Mouse (Mus musculus) megakaryocyte-erythroid progenitor cell, adult 5-6 weeks (primary cell): ENCODE results near the gene Shisa4. TPM values are rescaled to one million over a fixed set of nuclear protein-coding genes. Genes with fewer than 3 reads are reported as not detected.

Experiments used
- total RNA-seq, 2 experiments: library from RNA; stranded (forward) in 1 of 2; stranded (reverse) in 1 of 2; fragments of 200-1000, 215-1000 nt in 1 of 2; fragments of >200 nt in 1 of 2; fragmentation: Nextera tagmentation in 1 of 2; gene quantifications; 2 replicates each; pipeline ENCODE4 v1.2.3; 2014 to 2017

The Shisa4 gene
- total RNA-seq, 2 experiments from 2014 or later, result not detected

Other genes with a start within 250 kb of the Shisa4 start
- 108 and 110 TPM in 2 replicates for gene Ptpn7, start 242.5 kb downstream of the Shisa4 start, total RNA-seq (2014; fragmentation: Nextera tagmentation)
- gene Ptpn7, start 242.5 kb downstream of the Shisa4 start, total RNA-seq (2017), result 68.5 and 93.7 TPM in 2 replicates
- gene Arl8a, start 228.4 kb downstream of the Shisa4 start, total RNA-seq (2014; fragmentation: Nextera tagmentation), result 23.8 and 38.4 TPM in 2 replicates
- 7.9 and 14.8 TPM in 2 replicates for gene Arl8a, start 228.4 kb downstream of the Shisa4 start, total RNA-seq (2017)
- gene Gpr37l1, start 207.6 kb downstream of the Shisa4 start, total RNA-seq (2014; fragmentation: Nextera tagmentation), result not detected in 2 replicates
- not detected in 2 replicates for gene Gpr37l1, start 207.6 kb downstream of the Shisa4 start, total RNA-seq (2017)
- gene Elf3, start 116.7 kb downstream of the Shisa4 start, total RNA-seq (2014; fragmentation: Nextera tagmentation), result not detected in 2 replicates
- gene Elf3, start 116.7 kb downstream of the Shisa4 start, total RNA-seq (2017), result not detected in 2 replicates
- 29.7 and 53.8 TPM in 2 replicates for gene Rnpep, start 91.2 kb downstream of the Shisa4 start, total RNA-seq (2014; fragmentation: Nextera tagmentation)
- 19.1 and 22.6 TPM in 2 replicates for gene Rnpep, start 91.2 kb downstream of the Shisa4 start, total RNA-seq (2017)
- 98.7 and 119 TPM in 2 replicates for gene Timm17a, start 61.5 kb downstream of the Shisa4 start, total RNA-seq (2014; fragmentation: Nextera tagmentation)
- gene Timm17a, start 61.5 kb downstream of the Shisa4 start, total RNA-seq (2017), result 34.5 and 46.8 TPM in 2 replicates
- not detected in 2 replicates for gene Lmod1, start 50.4 kb downstream of the Shisa4 start, total RNA-seq (2014; fragmentation: Nextera tagmentation)
- gene Lmod1, start 50.4 kb downstream of the Shisa4 start, total RNA-seq (2017), result not detected in 2 replicates
- gene Ipo9, start 55.3 kb upstream of the Shisa4 start, total RNA-seq (2014; fragmentation: Nextera tagmentation), result 76.3 and 91.8 TPM in 2 replicates
- 31.9 and 38.9 TPM in 2 replicates for gene Ipo9, start 55.3 kb upstream of the Shisa4 start, total RNA-seq (2017)
- 0.79 and 3.6 TPM in 2 replicates for gene Nav1, start 232.1 kb upstream of the Shisa4 start, total RNA-seq (2014; fragmentation: Nextera tagmentation)
- gene Nav1, start 232.1 kb upstream of the Shisa4 start, total RNA-seq (2017), result 0.30 and 0.47 TPM in 2 replicates